Mouse (Mus musculus) kidney, postnatal 0 days (tissue): ENCODE data around the gene Mettl7a3. TPM values are rescaled to one million over a fixed set of nuclear protein-coding genes. Genes with fewer than 3 reads are reported as not detected.
"Not testable (repeated sequence)": the region's sequence is repeated elsewhere in the genome, so short reads cannot be mapped to it uniquely, and the experiment has no call there.

ENCODE experiments used
- ATAC-seq: fragments of 200-750 bp; cut with Nextera tagmentation; replicated peaks from 2 replicates; pipeline ENCODE4 v1.8.0; 2017; ENCODE audit warnings: low read depth, moderate number of reproducible peaks, moderate TSS enrichment, moderate library complexity; ENCODE audit not compliant: low FRiP score
- DNase-seq: peaks from one replicate; pipeline ENCODE4 v3.0.0-alpha.2; 2016; ENCODE audit warnings: low spot score
- H3K27ac ChIP-seq: fragments of 300-500 bp; sonication (generic); 2 replicates; pipeline ENCODE4 v1.5.1; 2014; ENCODE audit warnings: mild to moderate bottlenecking
- H3K27me3 ChIP-seq: fragments of 300-500 bp; sonication (generic); 2 replicates; pipeline ENCODE4 v1.6.1; 2014; ENCODE audit warnings: low read length, mixed read lengths; ENCODE audit not compliant: insufficient read depth
- H3K36me3 ChIP-seq: fragments of 300-500 bp; sonication (generic); 2 replicates; pipeline ENCODE4 v1.6.1; 2014; ENCODE audit warnings: low read length, mixed read lengths; ENCODE audit not compliant: insufficient read depth
- H3K4me1 ChIP-seq: fragments of 300-500 bp; sonication (generic); replicated peaks from 2 replicates; pipeline ENCODE4 v1.6.1; 2014; ENCODE audit warnings: antibody characterized with exemption, low read length, mixed read lengths; ENCODE audit not compliant: insufficient read depth
- H3K4me2 ChIP-seq: fragments of 300-500 bp; sonication (generic); 2 replicates; pipeline ENCODE4 v1.6.1; 2014; ENCODE audit warnings: mild to moderate bottlenecking, low read length, moderate library complexity, mixed read lengths
- H3K4me3 ChIP-seq: fragments of 300-500 bp; sonication (generic); replicated peaks from 2 replicates; pipeline ENCODE4 v1.5.1; 2014; ENCODE audit warnings: low read depth, low read length
- H3K9ac ChIP-seq: fragments of 300-500 bp; sonication (generic); 2 replicates; pipeline ENCODE4 v1.6.1; 2014; ENCODE audit warnings: low read depth, low read length
- H3K9me3 ChIP-seq: fragments of 300-500 bp; sonication (generic); replicated peaks from 2 replicates; pipeline ENCODE4 v1.6.1; 2016; ENCODE audit warnings: low read length, inconsistent platforms, mixed read lengths
- CTCF ChIP-seq: IDR thresholded peaks from 2 replicates; pipeline ENCODE4 v1.5.1; 2016; ENCODE audit warnings: antibody characterized with exemption, low read depth, mild to moderate bottlenecking, moderate library complexity
- WGBS: fragments of 180-500 bp; shearing (Covaris S2); extraction: QIAGEN DNeasy Blood & Tissue Kit; methylation state at CpG from one replicate; pipeline ENCODE4 v1.1.7; 2014; 5-methylcytosine and 5-hydroxymethylcytosine counted together
- polyA plus RNA-seq: library from polyadenylated mRNA; unstranded; fragments of >200 nt; fragmentation: Nextera tagmentation; extraction: Ambion mirVana; gene quantifications from 2 replicates; pipeline ENCODE4 v1.2.1, GENCODE M21; 2015

Gene Mettl7a3
- polyA plus RNA-seq, 1 experiment from 2014 or later, result 0.41 TPM

DNA sequence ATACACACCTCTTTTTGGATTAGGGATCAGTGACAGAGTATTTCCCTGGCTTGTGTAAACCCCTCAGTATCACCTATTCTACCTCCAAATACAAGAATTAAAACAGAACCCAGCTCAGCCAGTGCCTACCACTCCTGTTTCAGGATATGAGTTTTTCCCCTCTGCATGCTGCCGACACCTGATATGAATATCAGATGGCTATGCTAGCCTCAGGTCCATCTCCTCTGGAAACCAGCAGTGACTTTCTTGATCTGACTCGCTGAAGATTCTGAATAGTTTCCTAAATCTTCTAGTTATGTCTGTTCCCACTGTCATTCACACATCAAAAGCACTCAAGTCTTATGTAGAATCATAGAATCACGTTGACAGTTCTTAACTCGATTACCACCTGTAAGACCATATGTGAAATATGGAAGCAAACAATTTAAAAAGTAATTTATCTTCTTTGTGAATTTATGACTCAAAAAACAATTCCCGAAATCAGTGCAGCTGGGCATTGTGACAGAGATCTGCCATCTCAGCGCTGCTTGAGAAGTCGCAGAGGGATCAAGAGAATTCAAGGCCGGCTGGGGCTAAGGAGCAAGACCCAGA is 31.2 kb upstream of the Mettl7a3 start:
- DNase-seq (peak; percentile 3), ATAC-seq (no peak)
- no peak for TF ChIP-seq CTCF
- H3K4me3 ChIP-seq, result peak overlapping the region; percentile 43; the same call in 1 of the 2 replicates
- peak overlapping the region; percentile 93 for H3K27ac ChIP-seq
- H3K27me3 ChIP-seq, result no peaks in the 10 kb centered on the region
- H3K36me3 ChIP-seq, result no peaks in the 10 kb centered on the region
- no peak overlapping the region; the same call in 1 of the 2 replicates for H3K9ac ChIP-seq
- 35% methylated on average over 8 of the region's 8 CpGs for WGBS
- H3K9me3 ChIP-seq, result no peaks in the 10 kb centered on the region
- no peaks in the 10 kb centered on the region for H3K4me1 ChIP-seq
- peak overlapping the region; percentile 70 for H3K4me2 ChIP-seq

DNA sequence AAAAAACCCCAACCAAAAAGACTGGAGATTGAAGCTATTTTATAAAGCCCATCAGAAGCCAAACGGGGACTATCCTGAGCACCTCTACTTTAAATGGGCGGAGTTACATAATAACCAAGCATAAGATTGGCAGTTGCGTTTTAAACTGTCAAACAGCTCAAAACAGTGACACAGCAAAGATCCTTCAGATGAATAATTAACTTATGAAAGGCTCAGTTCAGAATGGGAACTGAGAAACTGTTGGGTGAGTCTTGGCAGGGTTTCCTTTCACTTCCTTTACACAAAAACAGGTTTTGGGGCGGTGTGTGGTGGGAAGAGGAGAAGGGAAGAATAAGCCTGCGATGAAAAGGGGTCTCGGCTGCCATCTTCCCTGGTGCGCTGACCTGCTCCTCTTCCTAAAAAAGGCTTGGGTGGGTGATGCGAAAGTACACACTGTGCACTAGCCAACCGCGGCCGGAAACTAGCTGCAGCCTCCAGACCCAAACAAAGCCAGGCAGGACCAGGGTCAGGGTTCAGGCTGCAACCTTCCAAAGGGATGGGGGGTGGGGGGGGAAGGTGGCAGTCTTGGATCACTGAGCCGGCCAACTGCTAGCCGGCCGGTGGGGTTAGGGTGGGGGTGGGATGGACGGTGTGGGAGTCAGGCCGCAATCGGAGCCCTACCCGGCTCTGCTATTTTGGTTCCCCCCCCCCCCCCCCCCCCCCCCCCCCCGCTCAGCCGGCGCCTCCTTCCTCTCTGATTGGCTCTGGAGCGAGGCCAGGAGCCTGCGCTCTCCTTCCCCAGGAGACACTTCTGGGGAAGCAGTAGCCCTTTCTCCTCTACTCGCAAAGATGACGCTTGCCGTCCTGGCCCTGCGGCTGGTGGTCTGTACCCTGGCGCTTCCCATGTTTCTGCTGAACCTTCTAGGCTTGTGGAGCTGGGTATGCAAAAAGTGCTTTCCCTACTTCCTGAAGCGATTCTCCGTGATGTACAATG is 30.4 kb upstream of the Mettl7a3 start, which contains the start of gene Mettl7a1:
Mettl7a1 (plus strand) TSS at position 122 of the 973 bp plus-strand sequence.
- H3K4me3 ChIP-seq, result peak within 1 kb of the TSS; percentile 43
- ATAC-seq (peak; percentile 81), DNase-seq (peak; percentile 87)
- 2% methylated on average over 19 of the region's 30 CpGs for WGBS
- peak within 1 kb of the TSS; percentile 70 for H3K4me2 ChIP-seq
- H3K9ac ChIP-seq, result peak within 1 kb of the TSS; percentile 63
- no peaks in the 10 kb centered on the region for H3K9me3 ChIP-seq
- no peaks in the 10 kb centered on the region for H3K36me3 ChIP-seq
- no peaks in the 10 kb centered on the region for H3K27me3 ChIP-seq
- H3K27ac ChIP-seq, result peak within 1 kb of the TSS; percentile 93
- no peaks in the 10 kb centered on the region for H3K4me1 ChIP-seq
- TF ChIP-seq CTCF, result no peak

DNA sequence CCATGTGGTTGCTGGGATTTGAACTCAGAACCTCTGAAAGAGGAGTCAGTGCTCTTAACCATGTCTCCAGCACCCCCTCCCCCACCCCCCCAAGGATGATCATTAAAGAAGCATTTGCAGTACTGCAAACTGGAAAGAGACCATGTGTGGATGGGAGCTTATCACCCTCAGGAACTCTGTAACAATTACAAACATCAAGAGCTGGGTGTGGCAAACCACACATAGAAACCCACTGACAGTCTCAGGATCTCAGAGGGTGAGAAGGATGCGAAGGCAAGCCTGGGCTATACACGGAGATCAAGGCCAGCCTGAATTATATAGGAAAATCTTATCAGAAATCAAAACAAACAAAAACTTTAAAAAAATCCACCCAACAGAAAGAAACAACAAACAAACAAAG is 28.5 kb upstream of the Mettl7a3 start:
- WGBS, result 85% methylated on average over 2 of the region's 2 CpGs
- Histone ChIP-seq H3K27me3 (no peaks in the 10 kb centered on the region), H3K4me2 (no peak overlapping the region), H3K4me3 (no peak overlapping the region), H3K27ac (no peak overlapping the region), H3K9me3 (no peaks in the 10 kb centered on the region), H3K9ac (no peak overlapping the region), H3K36me3 (no peaks in the 10 kb centered on the region), H3K4me1 (no peaks in the 10 kb centered on the region)
- no peak for TF ChIP-seq CTCF
- ATAC-seq (no peak), DNase-seq (no peak)

DNA sequence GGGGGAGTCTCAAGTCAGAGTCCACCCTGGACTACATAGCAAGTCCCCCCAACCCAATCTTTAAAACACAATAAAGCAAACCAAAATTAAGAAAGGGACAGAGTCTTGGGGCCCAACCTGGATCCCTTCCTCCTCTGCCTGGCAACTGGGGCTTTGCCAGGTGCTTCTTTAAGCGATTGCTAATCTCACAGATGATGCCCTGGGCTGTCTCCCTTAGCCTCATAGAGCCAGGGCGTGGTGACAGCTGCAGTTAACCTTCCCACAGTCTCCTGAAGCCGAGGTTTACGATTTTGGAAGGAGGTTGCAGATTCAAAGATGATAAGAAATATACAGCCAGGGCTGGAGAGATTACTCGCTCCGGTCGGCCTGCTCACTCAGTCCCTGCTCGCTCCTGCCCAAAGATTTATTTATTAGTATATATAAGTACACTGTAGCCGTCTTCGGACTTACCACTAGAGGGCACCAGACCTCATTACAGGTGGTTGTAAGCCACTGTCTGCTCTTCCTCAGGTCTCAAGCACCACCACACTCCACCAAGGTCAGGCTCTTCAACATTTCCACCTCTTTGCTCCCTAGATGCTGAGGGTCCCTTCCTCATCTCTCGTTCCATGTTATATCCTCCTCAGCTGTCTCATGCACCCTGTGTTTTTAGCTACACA is 27.2 kb upstream of the Mettl7a3 start:
- H3K4me2 ChIP-seq, H3K4me3 ChIP-seq, H3K9me3 ChIP-seq, H3K4me1 ChIP-seq, ATAC-seq, H3K36me3 ChIP-seq, H3K27me3 ChIP-seq, H3K27ac ChIP-seq, H3K9ac ChIP-seq: not testable (repeated sequence)
- peak; percentile 83 for DNase-seq
- WGBS, result 36% methylated on average over 8 of the region's 11 CpGs
- peak; percentile 65 for TF ChIP-seq CTCF

DNA sequence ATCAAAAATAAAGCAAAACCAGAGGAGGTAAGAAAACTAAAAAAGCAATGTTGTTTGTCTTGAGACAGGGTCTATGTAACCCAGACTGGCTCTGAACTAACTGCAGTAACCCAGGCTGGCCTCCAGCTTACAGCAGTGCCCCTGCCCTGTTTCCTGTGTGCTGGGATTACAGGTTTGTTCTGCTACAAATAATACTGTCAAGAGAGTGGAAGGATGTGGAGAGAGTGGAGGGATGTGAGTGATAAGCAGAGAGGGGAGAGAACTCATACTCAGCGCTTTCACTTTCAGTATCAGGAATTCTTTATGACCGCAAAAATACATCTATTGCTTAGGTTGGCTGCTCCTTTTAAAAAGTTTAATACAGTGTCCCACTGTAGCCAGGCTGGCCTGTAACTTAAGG is 22.4 kb upstream of the Mettl7a3 start:
- Histone ChIP-seq H3K27me3 (no peaks in the 10 kb centered on the region), H3K36me3 (no peaks in the 10 kb centered on the region), H3K9me3 (no peaks in the 10 kb centered on the region), H3K27ac (no peak overlapping the region), H3K4me2 (no peak overlapping the region), H3K4me3 (no peak overlapping the region), H3K4me1 (no peaks in the 10 kb centered on the region), H3K9ac (no peak overlapping the region)
- WGBS, result 60% methylated on average over 2 of the region's 2 CpGs
- DNase-seq, result peak; percentile 12
- no peak for TF ChIP-seq CTCF
- no peak for ATAC-seq
